Mouse (Mus musculus) midbrain, embryonic 10.5 days (tissue): Measurements from ENCODE around the gene Il3. TPM values are rescaled to one million over a fixed set of nuclear protein-coding genes. Genes with fewer than 3 reads are reported as not detected.

Experiments
- DNase-seq: peaks from one replicate; pipeline ENCODE4 v3.0.0-alpha.2; 2017; ENCODE audit warnings: low spot score
- H3K27ac ChIP-seq: fragments of 300-500 bp; sonication (generic); replicated peaks from 2 replicates; pipeline ENCODE4 v1.5.1; 2016; ENCODE audit warnings: mild to moderate bottlenecking
- H3K27me3 ChIP-seq: fragments of 300-500 bp; sonication (generic); 2 replicates; pipeline ENCODE4 v1.6.1; 2016; ENCODE audit warnings: low read depth, mild to moderate bottlenecking; ENCODE audit not compliant: poor library complexity, severe bottlenecking
- H3K36me3 ChIP-seq: fragments of 300-500 bp; sonication (generic); 2 replicates; pipeline ENCODE4 v1.6.1; 2016; ENCODE audit warnings: mild to moderate bottlenecking, moderate library complexity
- H3K4me1 ChIP-seq: fragments of 300-500 bp; sonication (generic); 2 replicates; pipeline ENCODE4 v1.6.1; 2016
- H3K4me3 ChIP-seq: fragments of 300-500 bp; sonication (generic); 2 replicates; pipeline ENCODE4 v1.5.1; 2016; ENCODE audit warnings: mild to moderate bottlenecking, moderate library complexity
- H3K9me3 ChIP-seq: fragments of 300-500 bp; sonication (generic); replicated peaks from 2 replicates; pipeline ENCODE4 v1.6.1; 2016; ENCODE audit warnings: mild to moderate bottlenecking
- WGBS: fragments of 180-500 bp; shearing (Covaris S2); methylation state at CpG from one replicate; pipeline ENCODE4 v1.1.7; 2016; 5-methylcytosine and 5-hydroxymethylcytosine counted together
- polyA plus RNA-seq: library from polyadenylated mRNA; unstranded; fragments of >200 nt; fragmentation: Nextera tagmentation; extraction: Ambion mirVana; gene quantifications from 2 replicates; pipeline ENCODE4 v1.2.1, GENCODE M21; 2016

Gene Il3
- polyA plus RNA-seq, 1 experiment from 2014 or later, result not detected

- Histone ChIP-seq H3K4me1 (no peaks in the 10 kb centered on the region), H3K36me3 (no peaks in the 10 kb centered on the region), H3K27ac (no peak overlapping the region), H3K27me3 (no peaks in the 10 kb centered on the region), H3K4me3 (no peak overlapping the region), H3K9me3 (no peaks in the 10 kb centered on the region)
- no peak for DNase-seq
- 83% methylated on average over 9 of the region's 9 CpGs for WGBS
Observed at GRCm38 (mm10) chr11:54223637-54224474, 43.2 kb downstream of the Il3 start.

GRCm38 (mm10) chr11:54219903-54220740, 47.0 kb downstream of the Il3 start:
- H3K36me3 ChIP-seq, result no peaks in the 10 kb centered on the region
- DNase-seq, result no peak
- no peak overlapping the region for H3K4me3 ChIP-seq
- 77% methylated on average over 6 of the region's 6 CpGs for WGBS
- H3K9me3 ChIP-seq, result no peaks in the 10 kb centered on the region
- H3K4me1 ChIP-seq, result no peaks in the 10 kb centered on the region
- H3K27ac ChIP-seq, result no peak overlapping the region
- H3K27me3 ChIP-seq, result no peaks in the 10 kb centered on the region

- H3K4me1 ChIP-seq, result no peaks in the 10 kb centered on the region
- H3K9me3 ChIP-seq, result no peaks in the 10 kb centered on the region
- no peak for DNase-seq
- H3K27ac ChIP-seq, result no peak overlapping the region
- WGBS, result 86% methylated on average over 1 of the region's 1 CpGs
- H3K27me3 ChIP-seq, result no peaks in the 10 kb centered on the region
- H3K4me3 ChIP-seq, result no peak overlapping the region
- no peaks in the 10 kb centered on the region for H3K36me3 ChIP-seq
Observed at GRCm38 (mm10) chr11:54219191-54219590, 47.9 kb downstream of the Il3 start.

- 65% methylated on average over 7 of the region's 7 CpGs for WGBS
- H3K4me1 ChIP-seq, result no peaks in the 10 kb centered on the region
Observed at GRCm38 (mm10) chr11:54217384-54217783, 49.7 kb downstream of the Il3 start.

GRCm38 (mm10) chr11:54216091-54216490, 51.0 kb downstream of the Il3 start:
- Histone ChIP-seq H3K36me3 (no peaks in the 10 kb centered on the region), H3K27ac (no peak overlapping the region)

More at GRCm38 (mm10) chr11:54217384-54217783, 49.7 kb downstream of the Il3 start:
- Histone ChIP-seq H3K4me3 (no peak overlapping the region), H3K27me3 (no peaks in the 10 kb centered on the region), H3K27ac (no peak overlapping the region), H3K9me3 (no peaks in the 10 kb centered on the region), H3K36me3 (no peaks in the 10 kb centered on the region)
- DNase-seq, result no peak

More at GRCm38 (mm10) chr11:54216091-54216490, 51.0 kb downstream of the Il3 start:
- DNase-seq, result no peak
- WGBS, result 82% methylated on average over 6 of the region's 6 CpGs
- no peaks in the 10 kb centered on the region for H3K4me1 ChIP-seq
- H3K27me3 ChIP-seq, result no peaks in the 10 kb centered on the region
- no peaks in the 10 kb centered on the region for H3K9me3 ChIP-seq
- no peak overlapping the region for H3K4me3 ChIP-seq

Other genes starting within 250 kb of the Il3 start
- gene Slc22a4, start 239.2 kb downstream of the Il3 start, polyA plus RNA-seq, result 1.2 and 1.3 TPM in 2 replicates
- gene Pdlim4, start 198.3 kb downstream of the Il3 start, polyA plus RNA-seq, result 52.4 and 57.4 TPM in 2 replicates
- 25.0 and 25.2 TPM in 2 replicates for gene P4ha2, start 167.2 kb downstream of the Il3 start, polyA plus RNA-seq
- gene Csf2, start 17.6 kb downstream of the Il3 start, polyA plus RNA-seq, result not detected in 2 replicates
- 14.4 and 20.4 TPM in 2 replicates for gene Acsl6, start 36.5 kb upstream of the Il3 start, polyA plus RNA-seq
- not detected in 2 replicates for gene Meikin, start 103.4 kb upstream of the Il3 start, polyA plus RNA-seq
- 8.7 and 9.4 TPM in 2 replicates for gene Fnip1, start 170.9 kb upstream of the Il3 start, polyA plus RNA-seq